In the genomic region with DNA sequence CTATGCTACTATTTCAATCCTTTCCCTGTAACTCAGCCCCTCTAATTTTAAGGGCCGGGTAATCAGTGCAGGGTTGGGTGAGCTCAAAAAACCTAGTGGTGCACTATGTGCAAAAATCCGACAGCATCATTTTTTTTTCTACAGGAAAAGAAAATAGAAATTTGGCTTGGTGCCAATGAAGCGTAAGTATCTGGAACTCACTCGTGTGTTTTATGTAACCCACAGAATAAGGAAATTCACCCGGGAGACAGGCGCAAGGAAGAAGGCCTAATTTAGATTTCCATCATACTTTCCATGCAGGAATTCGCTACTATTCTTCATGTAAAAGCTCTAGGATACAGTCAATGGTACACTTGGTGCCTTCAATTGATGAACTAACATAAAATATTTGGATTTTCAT, we compare ENCODE assay signal across 19 mouse cellular contexts. TPM values are rescaled to one million over a fixed set of nuclear protein-coding genes. Genes with fewer than 3 reads are reported as not detected.
A peak's percentile ranks its signal among the peaks of the same experiment; 100 is the strongest.
DNase-seq lines count a peak whose midpoint lies in the region; TF ChIP-seq lines count a peak whose summit lies in the region.
"Had no signal": no experiment of that assay in that cellular context is flagged by ENCODE, and none has a peak within 500 bp of the region (broad histone marks: within the 10 kb centered on the region; RNA-seq: fewer than 3 reads in every experiment).

No protein-coding gene starts in this region.

- DNase-seq in cerebellum, adult 11-12 months = peak; percentile 9
- no peak for DNase-seq in cerebellum, adult 8-10 months
- DNase-seq in heart, adult 11 months = peak; percentile 68
- DNase-seq in heart, postnatal 36 days = no peak
- DNase-seq in left cerebral cortex, adult 2 months (ENCODE audit: extremely low spot score in 1 of 2, low spot score in 2 of 2) = no peak
- DNase-seq in left cerebral cortex, adult 18-20 months (ENCODE audit: low spot score in 2 of 2) = no peak
- DNase-seq in skeletal muscle tissue, adult 2 months (ENCODE audit: low read depth, low spot score) = peak; percentile 22
- DNase-seq in spleen, adult 12 weeks (ENCODE audit: low spot score) = no peak
- DNase-seq: adrenal gland, adult 8-10 months; cerebellum, adult 11 months; heart, postnatal 4 days; kidney, adult 11 months; lung, postnatal 10 days; right cerebral cortex, postnatal 25 days had no signal

- intact Hi-C loops in heart, postnatal 36 days (cut with DNase I) = no loop called here
- intact Hi-C loops in left cerebral cortex, adult 2 months (cut with DNase I) = loop anchor here (5.0 kb wide), 1 partner anchor 247 kb away; no protein-coding TSS in a partner anchor

- H3K4me3 ChIP-seq in left cerebral cortex, adult 2 months = no peak overlapping the region
- H3K4me3 ChIP-seq: embryonic facial prominence, embryonic 12.5 days; limb, embryonic 15.5 days; liver, embryonic 15.5 days; midbrain, embryonic 13.5 days had no signal

- TF ChIP-seq CTCF in left cerebral cortex, adult 2 months (IDR thresholded peaks at IDR 0.05) = no peak

- H3K27ac ChIP-seq in left cerebral cortex, adult 2 months = 0 out of 2 replicates have a peak overlapping the region, but pooled peaks have one; percentile 8
- H3K27ac ChIP-seq: embryonic facial prominence, embryonic 12.5 days; limb, embryonic 15.5 days; liver, embryonic 15.5 days; midbrain, embryonic 13.5 days; stomach, postnatal 0 days had no signal

RNA-seq across cellular contexts. Expression of gene Aig1, which starts 34.7 kb away (rescaled TPM):
- 10 to 100 TPM; 54.9 to 65.3 TPM for total RNA-seq in heart, postnatal 36 days (2021)
- 10 to 100 TPM; 60.9 to 61.3 TPM for total RNA-seq in left cerebral cortex, adult 2 months (2021)
- total RNA-seq in left cerebral cortex, adult 18-20 months (2021) = 10 to 100 TPM; 56.5 to 70.5 TPM

Comparison
In these comparisons a context has a peak if more than half of its experiments do, and no peak if none do; other contexts are left out.
1. DNase-seq: peak in cerebellum, adult 11-12 months (single experiment), heart, adult 11 months (single experiment) and skeletal muscle tissue, adult 2 months (single experiment); none in cerebellum, adult 8-10 months (single experiment), heart, postnatal 36 days (0 of 2), left cerebral cortex, adult 2 months (0 of 2), left cerebral cortex, adult 18-20 months (0 of 2) and spleen, adult 12 weeks (single experiment).